Mouse (Mus musculus): ENCODE results near the gene Aip. TPM values are rescaled to one million over a fixed set of nuclear protein-coding genes. Genes with fewer than 3 reads are reported as not detected.
A peak's percentile ranks its signal among the peaks of the same experiment; 100 is the strongest.

Aip gene
- polyA plus RNA-seq, 1 experiment from 2014 or later: 37.7 TPM

DNA sequence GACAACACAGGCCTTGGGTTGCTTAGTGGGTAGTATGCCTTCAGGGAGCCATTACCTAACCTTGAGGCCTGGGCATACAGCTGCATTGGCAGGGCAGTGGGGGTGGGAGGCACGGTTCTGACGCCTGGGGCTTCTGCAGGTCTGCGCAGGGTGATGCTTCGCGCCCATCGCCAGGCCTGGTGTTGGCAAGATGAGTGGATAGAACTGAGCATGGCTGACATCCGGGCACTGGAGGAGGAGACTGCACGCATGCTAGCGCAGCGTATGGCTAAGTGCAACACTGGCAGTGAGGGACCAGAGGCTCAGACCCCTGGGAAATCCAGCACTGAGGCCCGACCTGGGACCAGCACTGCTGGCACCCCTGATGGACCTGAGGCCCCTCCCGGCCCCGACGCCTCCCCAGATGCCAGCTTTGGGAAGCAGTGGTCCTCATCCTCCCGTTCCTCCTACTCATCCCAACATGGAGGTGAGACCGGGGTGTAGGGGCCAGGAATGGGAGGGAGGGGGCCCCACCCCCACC, 20.9 kb downstream of the Aip start:
- no peak overlapping the region for H3K9ac ChIP-seq
- peaks cover 48% of the 10 kb centered on the region for H3K27me3 ChIP-seq
- WGBS (ENCODE audit: insufficient replicate concordance): 77% methylated on average over 16 of the region's 16 CpGs
- DNase-seq (no peak), ATAC-seq (ENCODE audit: low read depth) (no peak)
- H3K4me1 ChIP-seq (replicated peaks): peaks cover 18% of the 10 kb centered on the region
- no peak overlapping the region for H3K4me2 ChIP-seq
- no peak overlapping the region for H3K4me3 ChIP-seq (replicated peaks)
- H3K9me3 ChIP-seq (replicated peaks): no peaks in the 10 kb centered on the region
- H3K27ac ChIP-seq: no peak overlapping the region
- no peaks in the 10 kb centered on the region for H3K36me3 ChIP-seq

DNA sequence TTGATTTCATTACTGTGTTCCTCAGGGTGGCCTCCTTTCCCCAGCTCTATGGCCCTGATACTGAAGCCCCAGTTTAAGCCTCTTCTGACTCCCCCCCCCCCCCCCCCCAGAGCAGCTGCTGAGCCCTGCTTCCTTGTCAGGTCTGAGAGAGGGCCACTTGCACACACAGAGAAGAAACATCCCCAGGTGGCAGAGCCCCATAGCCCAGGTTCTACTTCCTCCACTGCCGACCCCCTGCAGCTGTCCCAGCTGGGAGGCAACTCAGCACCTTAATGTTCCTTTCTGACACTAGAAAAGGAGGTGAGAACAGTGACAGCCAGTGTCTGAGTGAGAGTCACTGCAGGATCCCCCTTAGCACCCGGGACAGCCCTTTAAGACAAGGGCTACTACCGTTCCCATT, 21.9 kb downstream of the Aip start:
- 50% methylated on average over 3 of the region's 3 CpGs for WGBS (ENCODE audit: insufficient replicate concordance)
- no peak for ATAC-seq (ENCODE audit: low read depth)
- no peak overlapping the region for H3K27ac ChIP-seq

DNA sequence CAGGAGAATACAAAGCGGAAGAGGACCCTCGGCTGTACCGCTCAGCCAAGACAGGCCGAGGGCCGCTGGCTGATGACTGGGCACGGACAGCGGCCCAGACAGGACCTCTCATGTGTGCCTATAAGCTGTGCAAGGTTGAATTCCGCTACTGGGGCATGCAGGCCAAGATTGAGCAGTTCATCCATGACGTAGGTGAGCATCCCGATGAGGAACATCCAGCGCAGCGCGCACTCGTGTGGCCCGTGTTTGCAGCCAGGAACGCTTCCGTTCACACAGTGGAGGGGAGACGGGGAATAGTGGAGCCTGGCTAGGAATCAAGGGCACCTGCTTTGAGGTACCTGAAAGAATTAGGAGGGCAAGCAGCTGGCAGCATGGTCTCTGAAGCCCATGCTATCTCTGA, 22.4 kb downstream of the Aip start:
- Histone ChIP-seq H3K4me2 (no peak overlapping the region), H3K9ac (no peak overlapping the region), H3K4me1 (replicated peaks) (peaks cover 32% of the 10 kb centered on the region), H3K9me3 (replicated peaks) (no peaks in the 10 kb centered on the region), H3K27me3 (peaks cover 48% of the 10 kb centered on the region), H3K27ac (no peak overlapping the region), H3K4me3 (replicated peaks) (no peak overlapping the region), H3K36me3 (peaks cover 4% of the 10 kb centered on the region)
- no peak for ATAC-seq (ENCODE audit: low read depth)
- 87% methylated on average over 18 of the region's 18 CpGs for WGBS (ENCODE audit: insufficient replicate concordance)
- DNase-seq: no peak

More for the DNA sequence above, 21.9 kb downstream of the Aip start:
- Histone ChIP-seq H3K4me2 (no peak overlapping the region), H3K4me1 (replicated peaks) (peaks cover 27% of the 10 kb centered on the region), H3K9ac (no peak overlapping the region), H3K9me3 (replicated peaks) (no peaks in the 10 kb centered on the region), H3K36me3 (no peaks in the 10 kb centered on the region), H3K4me3 (replicated peaks) (no peak overlapping the region), H3K27me3 (peaks cover 48% of the 10 kb centered on the region)
- DNase-seq: no peak

DNA sequence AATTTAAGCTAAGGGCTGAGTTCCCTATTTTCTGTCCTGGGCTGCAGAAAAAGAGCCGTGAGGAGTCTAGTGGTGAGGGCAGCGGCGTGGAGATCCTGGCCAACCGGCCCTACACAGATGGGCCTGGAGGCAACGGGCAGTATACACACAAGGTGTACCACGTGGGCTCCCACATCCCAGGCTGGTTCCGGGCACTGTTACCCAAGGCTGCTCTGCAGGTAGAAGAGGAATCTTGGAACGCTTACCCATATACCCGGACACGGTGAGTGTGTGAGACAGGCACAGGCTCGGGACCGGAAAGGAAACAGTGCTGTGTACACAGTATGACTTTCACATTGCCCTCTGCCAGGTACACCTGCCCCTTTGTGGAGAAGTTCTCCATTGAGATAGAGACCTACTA, 23.0 kb downstream of the Aip start:
- peaks cover 48% of the 10 kb centered on the region for H3K27me3 ChIP-seq
- H3K4me3 ChIP-seq (replicated peaks): no peak overlapping the region
- H3K4me2 ChIP-seq: no peak overlapping the region
- peaks cover 39% of the 10 kb centered on the region for H3K4me1 ChIP-seq (replicated peaks)
- 82% methylated on average over 12 of the region's 12 CpGs for WGBS (ENCODE audit: insufficient replicate concordance)
- peaks cover 6% of the 10 kb centered on the region for H3K36me3 ChIP-seq
- no peak overlapping the region for H3K9ac ChIP-seq
- DNase-seq (no peak), ATAC-seq (ENCODE audit: low read depth) (no peak)
- H3K27ac ChIP-seq: no peak overlapping the region
- no peaks in the 10 kb centered on the region for H3K9me3 ChIP-seq (replicated peaks)

DNA sequence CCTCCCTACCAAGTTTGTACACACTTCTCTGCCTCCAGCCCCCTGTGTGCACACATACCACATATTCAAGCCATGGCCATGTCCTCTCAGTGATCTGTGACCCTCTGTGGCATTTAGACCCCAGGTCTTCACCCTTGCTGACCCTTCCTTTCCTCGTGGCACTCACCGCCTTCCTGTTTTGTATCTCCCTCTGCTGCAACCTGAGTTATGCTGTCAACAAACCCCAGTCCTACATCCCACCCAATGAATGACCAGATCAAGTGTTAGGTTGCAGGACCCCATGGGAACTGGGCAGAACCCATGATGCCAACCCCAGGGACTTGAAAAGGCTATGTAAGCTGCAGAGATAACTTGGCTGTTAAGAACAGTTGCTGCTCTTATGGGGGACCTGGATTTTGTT, 23.6 kb downstream of the Aip start:
- Histone ChIP-seq H3K4me1 (replicated peaks) (peaks cover 40% of the 10 kb centered on the region), H3K4me2 (no peak overlapping the region), H3K9me3 (replicated peaks) (no peaks in the 10 kb centered on the region), H3K9ac (no peak overlapping the region), H3K27me3 (peaks cover 48% of the 10 kb centered on the region), H3K36me3 (peaks cover 6% of the 10 kb centered on the region), H3K4me3 (replicated peaks) (no peak overlapping the region), H3K27ac (no peak overlapping the region)
- WGBS (ENCODE audit: insufficient replicate concordance): 73% methylated on average over 2 of the region's 2 CpGs
- DNase-seq (no peak), ATAC-seq (ENCODE audit: low read depth) (no peak)

DNA sequence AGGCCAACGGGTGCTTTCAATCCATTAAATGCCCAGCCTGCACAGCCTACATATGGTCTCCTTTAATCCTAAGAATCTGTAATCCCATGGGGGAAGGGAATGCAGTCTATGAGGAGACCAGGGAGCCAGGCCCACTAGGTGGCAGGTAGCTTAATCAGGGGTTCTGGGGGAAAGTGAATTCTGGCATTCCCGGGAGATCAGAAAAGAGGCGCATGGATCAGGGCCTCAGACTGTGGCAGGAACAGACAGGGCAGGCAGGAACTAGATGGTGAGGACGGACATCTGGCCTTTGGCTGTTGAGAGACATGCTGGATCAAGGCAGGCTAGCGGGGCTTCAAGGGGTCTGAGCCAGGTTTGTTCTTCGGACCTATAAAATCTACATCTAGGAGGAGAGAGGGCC, 24.2 kb downstream of the Aip start:
- Histone ChIP-seq H3K4me2 (peak overlapping the region; percentile 98; the same call in 1 of the 2 replicates), H3K4me1 (replicated peaks) (peaks cover 43% of the 10 kb centered on the region), H3K27me3 (peaks cover 48% of the 10 kb centered on the region), H3K9me3 (replicated peaks) (no peaks in the 10 kb centered on the region), H3K4me3 (replicated peaks) (peak overlapping the region; percentile 72), H3K27ac (no peak overlapping the region), H3K9ac (no peak overlapping the region), H3K36me3 (peaks cover 6% of the 10 kb centered on the region)
- WGBS (ENCODE audit: insufficient replicate concordance): 70% methylated on average over 6 of the region's 6 CpGs
- ATAC-seq (ENCODE audit: low read depth) (no peak), DNase-seq (no peak)

DNA sequence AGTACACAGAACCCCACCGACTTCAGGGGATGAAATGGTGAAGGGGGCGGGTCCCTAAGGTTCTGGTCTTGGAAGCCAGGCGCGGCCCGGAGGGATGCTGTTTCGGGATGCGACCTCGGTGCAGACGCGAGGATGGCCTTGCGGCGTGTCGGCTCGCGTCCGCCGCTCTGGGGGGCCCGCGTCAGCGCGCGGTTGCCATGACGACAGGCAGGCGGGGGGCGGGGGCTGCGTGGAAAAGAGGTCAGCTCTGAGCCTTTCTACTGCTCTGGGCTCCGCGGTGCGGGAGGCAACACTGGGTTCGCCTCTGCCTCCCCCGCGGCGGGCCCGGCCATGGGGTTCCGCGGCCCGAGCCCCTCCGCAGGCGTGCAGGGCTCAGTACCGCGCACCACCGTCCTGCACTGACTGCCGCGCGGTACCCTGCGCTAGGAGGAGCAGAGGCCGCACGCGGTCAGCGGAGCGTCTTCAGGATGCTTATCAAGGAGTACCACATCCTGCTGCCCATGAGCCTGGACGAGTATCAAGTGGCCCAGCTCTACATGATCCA, 24.9 kb downstream of the Aip start:
- H3K27ac ChIP-seq: no peak overlapping the region
- peaks cover 50% of the 10 kb centered on the region for H3K4me1 ChIP-seq (replicated peaks)
- peak overlapping the region; percentile 75 for H3K9ac ChIP-seq
- no peak for DNase-seq
- no peak for ATAC-seq (ENCODE audit: low read depth)
- H3K36me3 ChIP-seq: peaks cover 6% of the 10 kb centered on the region
- H3K4me3 ChIP-seq (replicated peaks): peak overlapping the region; percentile 72
- H3K9me3 ChIP-seq (replicated peaks): no peaks in the 10 kb centered on the region
- H3K27me3 ChIP-seq: peaks cover 48% of the 10 kb centered on the region
- WGBS (ENCODE audit: insufficient replicate concordance): 1% methylated on average over 52 of the region's 52 CpGs
- H3K4me2 ChIP-seq: peak overlapping the region; percentile 98

DNA sequence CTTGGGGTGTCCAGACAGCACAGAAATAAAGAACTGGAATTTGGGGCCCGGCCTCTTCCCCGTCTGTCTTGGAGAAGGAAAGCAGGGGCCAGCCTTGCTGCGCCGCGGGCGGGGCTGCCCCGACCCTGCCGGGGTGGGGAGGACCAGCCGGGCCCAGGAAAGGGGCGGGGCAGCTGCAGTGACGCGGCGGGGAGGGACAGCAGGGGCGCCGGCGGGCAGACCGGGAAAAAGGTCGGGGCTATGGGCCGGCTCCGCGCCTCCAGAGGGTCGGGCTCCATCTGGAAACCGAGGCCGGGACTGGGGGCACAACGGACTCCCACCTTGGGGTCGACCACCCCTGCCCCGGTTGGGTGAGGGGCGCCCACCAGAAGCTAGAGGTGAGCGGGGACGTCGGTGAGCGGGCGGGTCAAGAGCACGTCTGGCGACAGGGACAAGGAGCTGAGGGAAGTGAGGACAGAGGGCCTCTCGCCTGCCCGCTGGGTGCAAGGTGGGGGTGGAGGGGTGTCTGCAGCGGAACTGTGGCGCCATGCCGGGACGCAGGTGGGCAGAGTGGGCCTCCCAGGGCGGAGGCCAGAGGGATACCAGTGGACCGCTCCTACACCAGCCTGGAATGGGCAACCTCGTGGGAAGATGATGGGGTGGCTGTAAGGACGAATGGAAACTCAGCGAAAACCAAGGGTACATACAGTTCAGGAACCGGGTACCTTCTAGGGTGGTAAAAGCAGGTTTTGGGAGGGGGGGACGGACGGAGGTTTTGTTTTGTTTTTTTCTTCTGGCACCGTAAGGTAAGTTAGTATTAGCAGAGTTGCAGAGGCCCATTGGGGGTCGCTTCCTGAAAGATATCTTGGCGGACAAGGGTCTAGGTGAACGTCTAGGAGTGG, 25.6 kb downstream of the Aip start, which contains the start of gene Pitpnm1:
Gene Pitpnm1 (plus strand): TSS at position 162 of the 881 bp plus-strand sequence.
- Histone ChIP-seq H3K27ac (peak within 1 kb of the TSS; percentile 76), H3K4me1 (replicated peaks) (peaks cover 51% of the 10 kb centered on the region), H3K9ac (peak within 1 kb of the TSS; percentile 82), H3K4me3 (replicated peaks) (peak within 1 kb of the TSS; percentile 72), H3K36me3 (peaks cover 6% of the 10 kb centered on the region), H3K4me2 (peak within 1 kb of the TSS; percentile 98), H3K27me3 (peaks cover 45% of the 10 kb centered on the region), H3K9me3 (replicated peaks) (no peaks in the 10 kb centered on the region)
- DNase-seq: peak; percentile 76
- 1% methylated on average over 53 of the region's 53 CpGs for WGBS (ENCODE audit: insufficient replicate concordance)
- no peak for ATAC-seq (ENCODE audit: low read depth)

DNA sequence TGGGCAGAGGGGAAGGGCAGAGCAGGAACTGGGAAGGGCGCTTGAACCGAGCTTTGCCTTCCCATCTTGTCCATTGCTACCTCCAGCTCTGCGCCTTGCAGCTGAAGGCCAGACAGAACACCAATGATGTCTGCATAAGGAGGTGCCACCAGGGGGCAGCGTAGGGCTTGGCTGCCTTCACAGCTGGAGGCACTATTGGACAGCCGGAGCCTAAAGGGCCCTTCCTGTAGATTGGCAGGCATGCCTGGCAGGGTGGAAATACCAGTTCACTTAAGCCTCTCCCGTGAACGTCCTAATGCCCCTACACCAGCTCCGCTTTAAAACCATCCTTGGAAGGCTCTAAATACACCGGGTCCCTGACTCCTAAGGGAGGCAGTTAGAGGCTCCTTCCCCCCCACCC, 26.6 kb downstream of the Aip start:
- 4% methylated on average over 9 of the region's 9 CpGs for WGBS (ENCODE audit: insufficient replicate concordance)
- H3K27me3 ChIP-seq: peaks cover 42% of the 10 kb centered on the region
- H3K4me1 ChIP-seq (replicated peaks): peaks cover 51% of the 10 kb centered on the region
- DNase-seq (peak; percentile 88), ATAC-seq (ENCODE audit: low read depth) (0 out of 2 replicates have a peak, but pooled peaks have one; percentile 4)
- H3K9ac ChIP-seq: peak overlapping the region; percentile 82
- H3K4me3 ChIP-seq (replicated peaks): peak overlapping the region; percentile 72
- no peaks in the 10 kb centered on the region for H3K9me3 ChIP-seq (replicated peaks)
- H3K36me3 ChIP-seq: peaks cover 6% of the 10 kb centered on the region
- H3K27ac ChIP-seq: peak overlapping the region; percentile 76
- peak overlapping the region; percentile 98 for H3K4me2 ChIP-seq

DNA sequence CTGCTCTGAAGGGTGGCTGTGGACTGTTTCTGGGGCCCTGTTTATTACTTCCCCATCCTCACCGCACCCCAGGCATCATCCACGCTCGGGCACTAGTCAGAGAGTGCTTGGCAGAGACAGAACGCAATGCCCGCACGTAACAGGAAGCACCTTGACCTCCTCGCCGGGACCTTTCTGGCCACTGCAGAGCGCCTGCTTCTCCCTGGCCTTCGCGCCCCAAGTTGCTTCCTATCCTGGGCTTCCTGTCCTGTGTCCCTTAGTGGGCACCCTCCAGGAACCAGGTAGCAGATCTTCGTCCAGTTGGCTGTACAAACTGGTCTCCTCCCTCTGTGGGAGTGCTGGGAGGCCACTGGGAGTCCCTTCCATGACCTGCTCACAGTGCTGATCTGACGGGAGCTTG, 27.2 kb downstream of the Aip start:
- ATAC-seq (ENCODE audit: low read depth) (no peak), DNase-seq (no peak)
- Histone ChIP-seq H3K36me3 (peaks cover 6% of the 10 kb centered on the region), H3K4me2 (peak overlapping the region; percentile 98), H3K4me3 (replicated peaks) (peak overlapping the region; percentile 72), H3K4me1 (replicated peaks) (peaks cover 51% of the 10 kb centered on the region), H3K27me3 (peaks cover 37% of the 10 kb centered on the region), H3K27ac (peak overlapping the region; percentile 76), H3K9me3 (replicated peaks) (no peaks in the 10 kb centered on the region), H3K9ac (peak overlapping the region; percentile 82)
- 77% methylated on average over 13 of the region's 13 CpGs for WGBS (ENCODE audit: insufficient replicate concordance)

DNA sequence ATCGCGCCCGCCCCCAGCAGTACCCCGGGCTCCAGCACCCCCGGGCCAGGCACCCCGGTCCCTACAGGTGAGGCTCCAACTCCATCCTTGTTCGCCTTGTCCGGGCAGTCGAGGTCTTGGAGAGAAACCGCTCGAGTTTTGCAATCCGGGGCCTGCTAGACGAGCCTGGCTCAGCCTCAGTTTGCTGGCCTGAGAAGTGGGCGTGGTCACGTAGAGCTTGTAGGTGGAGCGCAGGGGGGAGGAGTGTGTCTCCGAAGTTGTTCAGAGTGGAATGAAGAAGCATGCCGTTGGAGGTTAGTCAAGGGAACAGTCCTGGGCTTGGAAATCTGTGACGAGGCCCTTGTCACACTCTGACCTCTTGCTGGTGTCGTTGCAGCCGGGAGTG, 28.2 kb downstream of the Aip start:
- Histone ChIP-seq H3K4me1 (replicated peaks) (peaks cover 58% of the 10 kb centered on the region), H3K27me3 (peaks cover 27% of the 10 kb centered on the region), H3K4me2 (peak overlapping the region; percentile 98), H3K4me3 (replicated peaks) (peak overlapping the region; percentile 72), H3K9ac (peak overlapping the region; percentile 82), H3K9me3 (replicated peaks) (no peaks in the 10 kb centered on the region), H3K27ac (peak overlapping the region; percentile 98), H3K36me3 (peaks cover 6% of the 10 kb centered on the region)
- ATAC-seq (ENCODE audit: low read depth): peak; percentile 74
- WGBS (ENCODE audit: insufficient replicate concordance): 2% methylated on average over 21 of the region's 21 CpGs
- peak; percentile 87 for DNase-seq

All from liver, embryonic 13.5 days (tissue).